Mouse (Mus musculus): Measurements from ENCODE around the gene Themis.
A peak's percentile ranks its signal among the peaks of the same experiment; 100 is the strongest.

The Themis gene

GRCm38 (mm10) chr10:28811928-28812570, 143.9 kb downstream of the Themis start:
- no peak for DNase-seq

DNA sequence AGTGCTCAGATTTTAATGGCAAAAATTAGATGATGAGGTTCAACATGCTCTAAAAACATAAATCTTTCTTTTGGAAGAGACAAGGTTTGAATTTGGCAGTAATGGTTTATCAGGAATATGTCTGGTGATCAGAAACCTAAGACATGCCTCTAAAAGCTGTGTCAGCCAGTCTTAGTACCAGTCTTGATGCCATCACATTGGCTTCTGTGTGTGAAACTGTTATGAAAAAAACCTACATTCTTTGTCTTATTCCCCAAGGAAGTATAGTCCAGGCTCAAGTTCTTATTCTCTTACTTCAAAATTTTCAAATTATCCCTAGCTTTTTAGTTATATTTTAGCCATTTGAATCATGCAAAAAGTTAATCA, 144.4 kb downstream of the Themis start:
- no peak for DNase-seq

- DNase-seq, result no peak
These were observed 148.0 kb downstream of the Themis start for GRCm38 (mm10) chr10:28816160-28816559.

- no peak for DNase-seq
These were observed 154.2 kb downstream of the Themis start for GRCm38 (mm10) chr10:28822320-28822719.

DNA sequence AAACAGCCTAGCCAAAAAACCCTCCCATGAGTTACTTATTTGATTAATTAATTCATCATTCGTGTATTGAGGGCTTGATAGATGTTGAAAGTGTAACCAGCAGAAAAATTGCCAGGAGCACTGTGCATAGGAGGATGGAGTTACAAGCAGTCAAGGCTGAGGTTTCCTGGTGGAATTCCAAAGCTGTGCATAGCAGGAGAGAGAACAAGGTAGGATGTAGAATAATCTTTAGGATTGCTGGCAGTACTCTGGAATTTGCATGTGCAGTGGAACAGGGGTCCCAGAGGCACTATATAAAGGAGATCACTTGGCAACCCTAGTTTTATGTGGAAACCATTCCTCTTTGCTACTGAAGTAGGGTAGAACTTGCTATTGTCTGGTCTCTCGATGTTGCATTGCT, 174.4 kb downstream of the Themis start:
- no peak for DNase-seq

GRCm38 (mm10) chr10:28843755-28844717, 175.9 kb downstream of the Themis start:
- DNase-seq, result peak; percentile 8 to 16

DNA sequence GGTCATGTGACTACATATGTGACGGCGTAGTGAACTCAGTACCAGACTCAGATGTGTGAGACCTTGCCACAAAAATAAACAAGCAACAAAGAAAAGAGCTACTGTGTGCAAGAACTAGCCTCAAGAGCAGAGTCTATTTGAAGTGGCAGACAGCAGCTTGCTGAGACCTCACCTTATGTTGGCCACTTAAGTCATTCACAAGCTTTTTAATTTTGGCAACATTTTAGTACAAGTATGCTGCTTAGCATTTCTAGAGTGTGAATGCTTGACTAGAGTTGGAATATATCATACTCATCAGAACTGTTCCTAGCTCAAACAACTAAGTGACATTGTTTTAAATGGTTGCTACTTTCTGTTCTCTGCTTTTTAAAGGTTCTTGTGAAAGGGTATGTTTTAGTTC, 188.0 kb downstream of the Themis start:
- no peak for DNase-seq

DNA sequence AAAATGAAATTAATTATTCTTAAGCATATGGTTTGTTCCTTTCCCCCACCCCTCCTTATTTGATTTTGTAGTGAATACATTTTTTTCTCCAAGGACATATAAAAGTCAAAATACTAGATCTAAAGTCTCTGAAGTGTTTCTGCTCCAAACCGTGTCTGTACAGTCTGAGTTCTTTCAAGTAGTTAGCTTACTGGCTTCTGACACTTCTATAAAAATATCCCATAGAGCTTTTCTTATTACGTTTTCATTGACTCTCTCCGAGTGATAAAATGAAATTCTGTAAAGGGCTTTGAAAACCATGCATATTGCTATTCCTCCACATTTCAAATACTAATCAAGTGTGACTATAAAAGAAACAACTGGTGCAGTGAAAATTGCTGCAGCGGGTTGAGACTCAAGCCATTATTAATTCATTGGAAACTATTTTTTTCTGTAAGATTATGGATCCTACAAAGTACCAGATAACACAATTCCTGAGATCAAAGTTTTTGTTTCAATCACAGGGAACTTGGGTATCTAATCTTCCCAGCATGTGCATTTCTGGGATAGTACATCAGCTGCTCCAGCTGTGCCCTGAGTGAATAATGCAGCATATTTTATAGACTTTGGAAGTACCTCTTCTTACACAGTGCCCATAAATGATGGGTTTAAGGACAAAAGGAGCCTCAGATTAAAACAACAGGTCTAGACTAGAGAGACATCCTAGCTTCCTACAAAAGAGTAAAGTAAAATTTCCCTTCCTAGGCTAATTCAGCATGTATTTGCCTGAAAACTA, 202.6 kb downstream of the Themis start:
- DNase-seq, result no peak

DNA sequence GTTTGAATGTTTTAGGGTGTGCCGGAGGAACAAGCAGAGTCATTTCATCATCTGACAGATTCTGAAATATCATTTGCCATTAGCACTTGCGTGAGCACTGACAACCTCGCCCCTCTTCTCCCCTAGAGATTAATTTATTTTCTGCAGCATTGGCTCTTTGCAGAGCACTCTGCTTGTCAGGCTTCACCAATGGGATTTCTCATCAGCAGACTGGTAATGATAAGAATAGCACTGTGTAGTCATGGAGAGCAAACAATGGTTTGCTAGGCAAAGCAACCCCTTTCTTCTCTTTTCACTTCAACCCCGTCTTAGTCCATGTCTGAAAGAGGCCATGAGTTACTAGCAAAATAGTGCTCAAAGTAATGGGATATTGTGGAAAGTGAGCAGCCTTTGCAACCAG, 206.4 kb downstream of the Themis start:
- no peak for DNase-seq

DNA sequence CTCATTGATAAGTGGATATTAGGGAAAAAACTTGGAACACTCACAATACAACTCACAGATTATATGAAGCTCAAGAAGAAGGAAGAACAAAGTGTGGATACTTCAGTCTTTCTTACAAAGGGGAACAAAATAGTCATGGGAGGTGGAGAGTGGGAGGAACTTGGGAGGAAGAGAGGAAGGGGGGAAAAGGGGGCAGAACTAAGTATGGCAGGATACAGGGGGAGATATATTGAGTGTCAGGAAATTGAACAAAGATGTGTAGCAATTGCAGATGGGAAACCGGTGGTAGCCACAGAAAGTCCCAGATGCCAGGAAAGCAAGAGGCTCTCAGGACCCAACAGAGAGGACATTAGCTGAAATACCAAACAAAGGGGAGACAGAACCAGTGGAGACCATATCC, 219.5 kb downstream of the Themis start:
- DNase-seq, result no peak

- DNase-seq, result no peak
These were observed 222.7 kb downstream of the Themis start for GRCm38 (mm10) chr10:28890886-28891285.

GRCm38 (mm10) chr10:28898351-28898750, 230.2 kb downstream of the Themis start:
- no peak for DNase-seq

Measured in thymus, adult 18-20 months (tissue).